Mouse (Mus musculus) neural tube, embryonic 13.5 days (tissue): Measurements from ENCODE around the gene Adgrg3. TPM values are rescaled to one million over a fixed set of nuclear protein-coding genes. Genes with fewer than 3 reads are reported as not detected.

Experiments
- ATAC-seq: fragments of 200-750 bp; cut with Nextera tagmentation; 2 replicates; pipeline ENCODE4 v1.8.0; 2017; ENCODE audit warnings: low read depth, mild to moderate bottlenecking, moderate TSS enrichment, moderate library complexity
- H3K27ac ChIP-seq: fragments of 300-500 bp; sonication (generic); replicated peaks from 2 replicates; pipeline ENCODE4 v1.5.1; 2015; ENCODE audit warnings: moderate library complexity, mild to moderate bottlenecking, inconsistent platforms
- H3K27me3 ChIP-seq: fragments of 300-500 bp; sonication (generic); 2 replicates; pipeline ENCODE4 v1.6.1; 2015; ENCODE audit warnings: mild to moderate bottlenecking, inconsistent platforms
- H3K36me3 ChIP-seq: fragments of 300-500 bp; sonication (generic); 2 replicates; pipeline ENCODE4 v1.6.1; 2015; ENCODE audit warnings: mild to moderate bottlenecking, inconsistent platforms
- H3K4me1 ChIP-seq: fragments of 300-500 bp; sonication (generic); replicated peaks from 2 replicates; pipeline ENCODE4 v1.6.1; 2015; ENCODE audit warnings: inconsistent platforms
- H3K4me2 ChIP-seq: fragments of 300-500 bp; sonication (generic); 2 replicates; pipeline ENCODE4 v1.6.1; 2015; ENCODE audit warnings: inconsistent platforms, mild to moderate bottlenecking, moderate library complexity
- H3K4me3 ChIP-seq: fragments of 300-500 bp; sonication (generic); 2 replicates; pipeline ENCODE4 v1.5.1; 2015; ENCODE audit warnings: mild to moderate bottlenecking, inconsistent platforms
- H3K9ac ChIP-seq: fragments of 300-500 bp; sonication (generic); 2 replicates; pipeline ENCODE4 v1.6.1; 2015; ENCODE audit warnings: moderate library complexity, mild to moderate bottlenecking, inconsistent platforms
- H3K9me3 ChIP-seq: fragments of 300-500 bp; sonication (generic); 2 replicates; pipeline ENCODE4 v1.6.1; 2016; ENCODE audit warnings: inconsistent platforms
- WGBS: fragments of 180-500 bp; shearing (Covaris S2); methylation state at CpG from one replicate; pipeline ENCODE4 v1.1.7; 2015; 5-methylcytosine and 5-hydroxymethylcytosine counted together
- polyA plus RNA-seq: library from polyadenylated mRNA; unstranded; fragments of >200 nt; fragmentation: Nextera tagmentation; extraction: Ambion mirVana; gene quantifications from 2 replicates; pipeline ENCODE4 v1.2.1, GENCODE M21; 2015

Adgrg3 gene
- polyA plus RNA-seq, 1 experiment from 2014 or later: 1.5 TPM

- Histone ChIP-seq H3K4me3 (no peak overlapping the region), H3K36me3 (no peaks in the 10 kb centered on the region), H3K27ac (no peak overlapping the region), H3K4me1 (no peaks in the 10 kb centered on the region), H3K9me3 (no peaks in the 10 kb centered on the region), H3K27me3 (no peaks in the 10 kb centered on the region), H3K4me2 (no peak overlapping the region), H3K9ac (no peak overlapping the region)
- 85% methylated on average over 2 of the region's 2 CpGs for WGBS
- no peak for ATAC-seq
Observed at GRCm38 (mm10) chr8:95064531-95064930, 47.0 kb downstream of the Adgrg3 start.

GRCm38 (mm10) chr8:95067582-95067981 lies 50.1 kb downstream of the Adgrg3 start:
- H3K27me3 ChIP-seq: no peaks in the 10 kb centered on the region
- no peak overlapping the region for H3K9ac ChIP-seq
- ATAC-seq: no peak
- H3K4me3 ChIP-seq: no peak overlapping the region
- no peak overlapping the region for H3K4me2 ChIP-seq
- no peaks in the 10 kb centered on the region for H3K9me3 ChIP-seq
- H3K4me1 ChIP-seq: no peaks in the 10 kb centered on the region
- H3K36me3 ChIP-seq: no peaks in the 10 kb centered on the region
- WGBS: 39% methylated on average over 3 of the region's 3 CpGs
- no peak overlapping the region for H3K27ac ChIP-seq

- no peaks in the 10 kb centered on the region for H3K36me3 ChIP-seq
- 0 out of 2 replicates have a peak, but pooled peaks cover 3% of the 10 kb centered on the region for H3K27me3 ChIP-seq
- 84% methylated on average over 3 of the region's 3 CpGs for WGBS
- no peak overlapping the region for H3K4me3 ChIP-seq
- H3K9ac ChIP-seq: no peak overlapping the region
- no peaks in the 10 kb centered on the region for H3K4me1 ChIP-seq
- no peak for ATAC-seq
- H3K27ac ChIP-seq: no peak overlapping the region
- no peak overlapping the region for H3K4me2 ChIP-seq
- H3K9me3 ChIP-seq: no peaks in the 10 kb centered on the region
Observed at GRCm38 (mm10) chr8:95075504-95075903, 58.0 kb downstream of the Adgrg3 start.

GRCm38 (mm10) chr8:95076151-95076550 lies 58.7 kb downstream of the Adgrg3 start:
- 79% methylated on average over 17 of the region's 17 CpGs for WGBS
- Histone ChIP-seq H3K36me3 (no peaks in the 10 kb centered on the region), H3K27me3 (0 out of 2 replicates have a peak, but pooled peaks cover 3% of the 10 kb centered on the region), H3K27ac (no peak overlapping the region), H3K4me1 (no peaks in the 10 kb centered on the region), H3K9ac (no peak overlapping the region), H3K4me2 (no peak overlapping the region), H3K4me3 (no peak overlapping the region), H3K9me3 (no peaks in the 10 kb centered on the region)
- no peak for ATAC-seq

- H3K36me3 ChIP-seq: peaks cover 6% of the 10 kb centered on the region; the same call in 1 of the 2 replicates
- H3K4me2 ChIP-seq: no peak overlapping the region
- no peak for ATAC-seq
- 0 out of 2 replicates have a peak, but pooled peaks cover 3% of the 10 kb centered on the region for H3K27me3 ChIP-seq
- no peak overlapping the region for H3K27ac ChIP-seq
- no peaks in the 10 kb centered on the region for H3K9me3 ChIP-seq
- no peak overlapping the region for H3K9ac ChIP-seq
- 85% methylated on average over 3 of the region's 3 CpGs for WGBS
- H3K4me3 ChIP-seq: no peak overlapping the region
- peaks cover 17% of the 10 kb centered on the region for H3K4me1 ChIP-seq
Observed at GRCm38 (mm10) chr8:95078055-95078454, 60.6 kb downstream of the Adgrg3 start.

GRCm38 (mm10) chr8:95079305-95079704 lies 61.8 kb downstream of the Adgrg3 start:
- H3K27me3 ChIP-seq: 0 out of 2 replicates have a peak, but pooled peaks cover 3% of the 10 kb centered on the region
- no peak overlapping the region for H3K4me2 ChIP-seq
- no peak overlapping the region for H3K9ac ChIP-seq
- H3K27ac ChIP-seq: no peak overlapping the region
- H3K4me1 ChIP-seq: peaks cover 25% of the 10 kb centered on the region
- H3K4me3 ChIP-seq: no peak overlapping the region
- WGBS: 93% methylated on average over 4 of the region's 4 CpGs
- no peak for ATAC-seq
- H3K36me3 ChIP-seq: peaks cover 17% of the 10 kb centered on the region
- no peaks in the 10 kb centered on the region for H3K9me3 ChIP-seq

GRCm38 (mm10) chr8:95080381-95081341 lies 63.2 kb downstream of the Adgrg3 start, which contains the start of gene Katnb1:
Gene Katnb1 (plus strand): TSS chr8:95081186.
- H3K27me3 ChIP-seq: 0 out of 2 replicates have a peak, but pooled peaks cover 3% of the 10 kb centered on the region
- peak within 1 kb of the TSS; percentile 97 for H3K4me2 ChIP-seq
- H3K4me1 ChIP-seq: peaks cover 26% of the 10 kb centered on the region
- peak within 1 kb of the TSS; percentile 87 for H3K4me3 ChIP-seq
- H3K27ac ChIP-seq: peak within 1 kb of the TSS; percentile 79
- under 1% methylated on average over 47 of the region's 47 CpGs for WGBS
- peaks cover 30% of the 10 kb centered on the region for H3K36me3 ChIP-seq
- H3K9ac ChIP-seq: peak within 1 kb of the TSS; percentile 88
- peak; percentile 98 for ATAC-seq
- H3K9me3 ChIP-seq: no peaks in the 10 kb centered on the region

- no peaks in the 10 kb centered on the region for H3K9me3 ChIP-seq
- WGBS: 11% methylated on average over 11 of the region's 11 CpGs
- 0 out of 2 replicates have a peak, but pooled peaks cover 3% of the 10 kb centered on the region for H3K27me3 ChIP-seq
- peak overlapping the region; percentile 97 for H3K4me2 ChIP-seq
- peak overlapping the region; percentile 87 for H3K4me3 ChIP-seq
- ATAC-seq: no peak
- peaks cover 38% of the 10 kb centered on the region for H3K36me3 ChIP-seq
- H3K27ac ChIP-seq: peak overlapping the region; percentile 79
- H3K4me1 ChIP-seq: peaks cover 26% of the 10 kb centered on the region
- peak overlapping the region; percentile 88 for H3K9ac ChIP-seq
Observed at GRCm38 (mm10) chr8:95081650-95082049, 64.2 kb downstream of the Adgrg3 start.

- Histone ChIP-seq H3K36me3 (peaks cover 64% of the 10 kb centered on the region), H3K4me3 (no peak overlapping the region), H3K9ac (peak overlapping the region; percentile 1; the same call in 1 of the 2 replicates), H3K9me3 (no peaks in the 10 kb centered on the region), H3K4me1 (peaks cover 26% of the 10 kb centered on the region), H3K27me3 (no peaks in the 10 kb centered on the region), H3K27ac (no peak overlapping the region), H3K4me2 (no peak overlapping the region)
- no peak for ATAC-seq
- 86% methylated on average over 4 of the region's 4 CpGs for WGBS
Observed at GRCm38 (mm10) chr8:95084261-95084660, 66.8 kb downstream of the Adgrg3 start.

- Histone ChIP-seq H3K4me1 (peaks cover 26% of the 10 kb centered on the region), H3K27ac (no peak overlapping the region), H3K36me3 (peaks cover 68% of the 10 kb centered on the region), H3K9ac (peak overlapping the region; percentile 8; the same call in 1 of the 2 replicates), H3K4me2 (no peak overlapping the region), H3K27me3 (no peaks in the 10 kb centered on the region), H3K4me3 (no peak overlapping the region), H3K9me3 (no peaks in the 10 kb centered on the region)
- 84% methylated on average over 10 of the region's 10 CpGs for WGBS
- ATAC-seq: no peak
Observed at GRCm38 (mm10) chr8:95084744-95085431, 67.4 kb downstream of the Adgrg3 start.

- Histone ChIP-seq H3K27me3 (no peaks in the 10 kb centered on the region), H3K36me3 (peaks cover 75% of the 10 kb centered on the region), H3K9me3 (no peaks in the 10 kb centered on the region), H3K4me1 (peaks cover 26% of the 10 kb centered on the region), H3K27ac (no peak overlapping the region), H3K4me2 (no peak overlapping the region), H3K4me3 (no peak overlapping the region), H3K9ac (0 out of 2 replicates have a peak overlapping the region, but pooled peaks have one; percentile 8)
- 88% methylated on average over 7 of the region's 7 CpGs for WGBS
- no peak for ATAC-seq
Observed at GRCm38 (mm10) chr8:95085432-95086141, 68.1 kb downstream of the Adgrg3 start.
